Mouse (Mus musculus) embryonic facial prominence, embryonic 15.5 days (tissue): ENCODE data around the gene Rph3al. TPM values are rescaled to one million over a fixed set of nuclear protein-coding genes. Genes with fewer than 3 reads are reported as not detected.

Experiments
- ATAC-seq: fragments of 200-750 bp; cut with Nextera tagmentation; 2 replicates; pipeline ENCODE4 v1.8.0; 2017; ENCODE audit warnings: low read depth, moderate TSS enrichment; ENCODE audit not compliant: insufficient number of reproducible peaks, low FRiP score, low TSS enrichment
- H3K27ac ChIP-seq: fragments of 300-500 bp; sonication (generic); replicated peaks from 2 replicates; pipeline ENCODE4 v1.5.1; 2015; ENCODE audit warnings: mild to moderate bottlenecking, inconsistent platforms
- H3K27me3 ChIP-seq: fragments of 300-500 bp; sonication (generic); 2 replicates; pipeline ENCODE4 v1.6.1; 2015; ENCODE audit warnings: inconsistent platforms
- H3K36me3 ChIP-seq: fragments of 300-500 bp; sonication (generic); 2 replicates; pipeline ENCODE4 v1.6.1; 2015; ENCODE audit warnings: mild to moderate bottlenecking, inconsistent platforms
- H3K4me1 ChIP-seq: fragments of 300-500 bp; sonication (generic); 2 replicates; pipeline ENCODE4 v1.6.1; 2015; ENCODE audit warnings: inconsistent platforms
- H3K4me2 ChIP-seq: fragments of 300-500 bp; sonication (generic); replicated peaks from 2 replicates; pipeline ENCODE4 v1.6.1; 2015; ENCODE audit warnings: mild to moderate bottlenecking, inconsistent platforms
- H3K4me3 ChIP-seq: fragments of 300-500 bp; sonication (generic); replicated peaks from 2 replicates; pipeline ENCODE4 v1.5.1; 2015; ENCODE audit warnings: mild to moderate bottlenecking, inconsistent platforms
- H3K9ac ChIP-seq: fragments of 300-500 bp; sonication (generic); 2 replicates; pipeline ENCODE4 v1.6.1; 2015; ENCODE audit warnings: inconsistent platforms
- H3K9me3 ChIP-seq: fragments of 300-500 bp; sonication (generic); replicated peaks from 2 replicates; pipeline ENCODE4 v1.6.1; 2016; ENCODE audit warnings: inconsistent platforms
- WGBS: fragments of 180-500 bp; shearing (Covaris S2); methylation state at CpG from one replicate; pipeline ENCODE4 v1.1.7; 2015; 5-methylcytosine and 5-hydroxymethylcytosine counted together
- polyA plus RNA-seq: library from polyadenylated mRNA; unstranded; fragments of >200 nt; fragmentation: Nextera tagmentation; extraction: Ambion mirVana; gene quantifications from 2 replicates; pipeline ENCODE4 v1.2.1, GENCODE M21; 2015

The Rph3al gene
- polyA plus RNA-seq, 1 experiment from 2014 or later: 3.6 TPM

GRCm38 (mm10) chr11:75904982-75905381 is 33.2 kb downstream of the Rph3al start:
- Histone ChIP-seq H3K36me3 (no peaks in the 10 kb centered on the region), H3K4me2 (no peak overlapping the region), H3K9me3 (no peaks in the 10 kb centered on the region), H3K4me3 (no peak overlapping the region), H3K27ac (no peak overlapping the region), H3K4me1 (peaks cover 5% of the 10 kb centered on the region; the same call in 1 of the 2 replicates), H3K27me3 (no peaks in the 10 kb centered on the region), H3K9ac (no peak overlapping the region)
- 67% methylated on average over 6 of the region's 6 CpGs for WGBS
- ATAC-seq: no peak

GRCm38 (mm10) chr11:75904501-75904900 is 33.7 kb downstream of the Rph3al start:
- no peak for ATAC-seq
- H3K4me2 ChIP-seq: no peak overlapping the region
- WGBS: 51% methylated on average over 5 of the region's 5 CpGs
- H3K4me3 ChIP-seq: no peak overlapping the region
- H3K27ac ChIP-seq: no peak overlapping the region
- no peaks in the 10 kb centered on the region for H3K27me3 ChIP-seq
- no peaks in the 10 kb centered on the region for H3K36me3 ChIP-seq
- H3K9ac ChIP-seq: no peak overlapping the region
- peaks cover 7% of the 10 kb centered on the region; the same call in 1 of the 2 replicates for H3K4me1 ChIP-seq
- no peaks in the 10 kb centered on the region for H3K9me3 ChIP-seq

- ATAC-seq: no peak
- no peaks in the 10 kb centered on the region for H3K27me3 ChIP-seq
- H3K36me3 ChIP-seq: no peaks in the 10 kb centered on the region
- H3K27ac ChIP-seq: no peak overlapping the region
- H3K9ac ChIP-seq: no peak overlapping the region
- 75% methylated on average over 3 of the region's 3 CpGs for WGBS
- no peak overlapping the region for H3K4me2 ChIP-seq
- H3K9me3 ChIP-seq: no peaks in the 10 kb centered on the region
- H3K4me3 ChIP-seq: no peak overlapping the region
- H3K4me1 ChIP-seq: peaks cover 8% of the 10 kb centered on the region; the same call in 1 of the 2 replicates
These were observed 34.7 kb downstream of the Rph3al start for GRCm38 (mm10) chr11:75903486-75903885.

GRCm38 (mm10) chr11:75901339-75901738 is 36.9 kb downstream of the Rph3al start:
- WGBS: 62% methylated on average over 6 of the region's 6 CpGs
- ATAC-seq: no peak
- no peaks in the 10 kb centered on the region for H3K36me3 ChIP-seq
- no peak overlapping the region for H3K4me2 ChIP-seq
- H3K4me1 ChIP-seq: peaks cover 8% of the 10 kb centered on the region; the same call in 1 of the 2 replicates
- no peak overlapping the region for H3K27ac ChIP-seq
- H3K9me3 ChIP-seq: no peaks in the 10 kb centered on the region
- H3K27me3 ChIP-seq: no peaks in the 10 kb centered on the region
- no peak overlapping the region for H3K4me3 ChIP-seq
- H3K9ac ChIP-seq: no peak overlapping the region

- H3K9ac ChIP-seq: no peak overlapping the region
- H3K4me2 ChIP-seq: no peak overlapping the region
- 27% methylated on average over 9 of the region's 9 CpGs for WGBS
- no peaks in the 10 kb centered on the region for H3K27me3 ChIP-seq
- peaks cover 8% of the 10 kb centered on the region; the same call in 1 of the 2 replicates for H3K4me1 ChIP-seq
- no peak overlapping the region for H3K27ac ChIP-seq
- no peaks in the 10 kb centered on the region for H3K36me3 ChIP-seq
- no peaks in the 10 kb centered on the region for H3K9me3 ChIP-seq
- no peak overlapping the region for H3K4me3 ChIP-seq
- ATAC-seq: no peak
These were observed 38.6 kb downstream of the Rph3al start for GRCm38 (mm10) chr11:75899676-75900075.

- no peaks in the 10 kb centered on the region for H3K27me3 ChIP-seq
- no peak overlapping the region for H3K27ac ChIP-seq
- H3K4me3 ChIP-seq: no peak overlapping the region
- no peak overlapping the region for H3K4me2 ChIP-seq
- ATAC-seq: no peak
- H3K9ac ChIP-seq: no peak overlapping the region
- no peaks in the 10 kb centered on the region for H3K36me3 ChIP-seq
- no peaks in the 10 kb centered on the region for H3K9me3 ChIP-seq
- 0 out of 2 replicates have a peak, but pooled peaks cover 3% of the 10 kb centered on the region for H3K4me1 ChIP-seq
- 89% methylated on average over 9 of the region's 9 CpGs for WGBS
These were observed 39.7 kb downstream of the Rph3al start for GRCm38 (mm10) chr11:75898532-75898931.

- Histone ChIP-seq H3K27me3 (no peaks in the 10 kb centered on the region), H3K4me3 (no peak overlapping the region), H3K4me1 (0 out of 2 replicates have a peak, but pooled peaks cover 3% of the 10 kb centered on the region), H3K9ac (no peak overlapping the region), H3K4me2 (no peak overlapping the region), H3K36me3 (no peaks in the 10 kb centered on the region), H3K27ac (no peak overlapping the region), H3K9me3 (no peaks in the 10 kb centered on the region)
- 66% methylated on average over 12 of the region's 12 CpGs for WGBS
- ATAC-seq: no peak
These were observed 43.3 kb downstream of the Rph3al start for GRCm38 (mm10) chr11:75894791-75895420.

GRCm38 (mm10) chr11:75893956-75894355 is 44.3 kb downstream of the Rph3al start:
- H3K9ac ChIP-seq: no peak overlapping the region
- H3K9me3 ChIP-seq: no peaks in the 10 kb centered on the region
- 78% methylated on average over 2 of the region's 2 CpGs for WGBS
- no peaks in the 10 kb centered on the region for H3K27me3 ChIP-seq
- H3K36me3 ChIP-seq: no peaks in the 10 kb centered on the region
- no peak overlapping the region for H3K4me2 ChIP-seq
- no peak for ATAC-seq
- H3K27ac ChIP-seq: no peak overlapping the region
- H3K4me1 ChIP-seq: no peaks in the 10 kb centered on the region
- H3K4me3 ChIP-seq: no peak overlapping the region

GRCm38 (mm10) chr11:75887349-75887748 is 50.9 kb downstream of the Rph3al start:
- no peaks in the 10 kb centered on the region for H3K9me3 ChIP-seq
- H3K36me3 ChIP-seq: no peaks in the 10 kb centered on the region
- no peaks in the 10 kb centered on the region for H3K4me1 ChIP-seq
- no peak overlapping the region for H3K9ac ChIP-seq
- no peak for ATAC-seq
- no peak overlapping the region for H3K4me3 ChIP-seq
- H3K27me3 ChIP-seq: no peaks in the 10 kb centered on the region
- H3K27ac ChIP-seq: no peak overlapping the region
- H3K4me2 ChIP-seq: no peak overlapping the region
- WGBS: 86% methylated on average over 3 of the region's 3 CpGs

GRCm38 (mm10) chr11:75881234-75881633 is 57.0 kb downstream of the Rph3al start:
- no peak overlapping the region for H3K4me2 ChIP-seq

GRCm38 (mm10) chr11:75880064-75880463 is 58.2 kb downstream of the Rph3al start:
- Histone ChIP-seq H3K36me3 (no peaks in the 10 kb centered on the region), H3K4me3 (no peak overlapping the region), H3K4me2 (no peak overlapping the region), H3K4me1 (peaks cover 43% of the 10 kb centered on the region), H3K27me3 (no peaks in the 10 kb centered on the region), H3K9ac (no peak overlapping the region), H3K27ac (peak overlapping the region; percentile 17; the same call in 1 of the 2 replicates), H3K9me3 (no peaks in the 10 kb centered on the region)
- WGBS: 44% methylated on average over 8 of the region's 8 CpGs
- ATAC-seq: no peak

More at GRCm38 (mm10) chr11:75881234-75881633, 57.0 kb downstream of the Rph3al start:
- ATAC-seq: no peak
- no peaks in the 10 kb centered on the region for H3K9me3 ChIP-seq
- peaks cover 36% of the 10 kb centered on the region for H3K4me1 ChIP-seq
- WGBS: 73% methylated on average over 3 of the region's 3 CpGs
- no peaks in the 10 kb centered on the region for H3K27me3 ChIP-seq
- H3K36me3 ChIP-seq: no peaks in the 10 kb centered on the region
- no peak overlapping the region for H3K9ac ChIP-seq
- H3K4me3 ChIP-seq: no peak overlapping the region
- no peak overlapping the region for H3K27ac ChIP-seq

GRCm38 (mm10) chr11:75878460-75878859 is 59.8 kb downstream of the Rph3al start:
- Histone ChIP-seq H3K4me3 (no peak overlapping the region), H3K27ac (no peak overlapping the region), H3K36me3 (no peaks in the 10 kb centered on the region), H3K4me2 (no peak overlapping the region), H3K9ac (no peak overlapping the region), H3K4me1 (peaks cover 43% of the 10 kb centered on the region), H3K27me3 (no peaks in the 10 kb centered on the region), H3K9me3 (no peaks in the 10 kb centered on the region)
- 88% methylated on average over 8 of the region's 8 CpGs for WGBS
- ATAC-seq: no peak
